Mouse (Mus musculus) cerebellum, postnatal 10 days (tissue): ENCODE measurements around the gene Tenm4.

Experiments
- DNase-seq, 2 experiments: peaks; one replicate each; pipeline ENCODE4 v3.0.0; 2021; ENCODE audit warnings: mixed read lengths in 2 of 2

The Tenm4 gene

DNA sequence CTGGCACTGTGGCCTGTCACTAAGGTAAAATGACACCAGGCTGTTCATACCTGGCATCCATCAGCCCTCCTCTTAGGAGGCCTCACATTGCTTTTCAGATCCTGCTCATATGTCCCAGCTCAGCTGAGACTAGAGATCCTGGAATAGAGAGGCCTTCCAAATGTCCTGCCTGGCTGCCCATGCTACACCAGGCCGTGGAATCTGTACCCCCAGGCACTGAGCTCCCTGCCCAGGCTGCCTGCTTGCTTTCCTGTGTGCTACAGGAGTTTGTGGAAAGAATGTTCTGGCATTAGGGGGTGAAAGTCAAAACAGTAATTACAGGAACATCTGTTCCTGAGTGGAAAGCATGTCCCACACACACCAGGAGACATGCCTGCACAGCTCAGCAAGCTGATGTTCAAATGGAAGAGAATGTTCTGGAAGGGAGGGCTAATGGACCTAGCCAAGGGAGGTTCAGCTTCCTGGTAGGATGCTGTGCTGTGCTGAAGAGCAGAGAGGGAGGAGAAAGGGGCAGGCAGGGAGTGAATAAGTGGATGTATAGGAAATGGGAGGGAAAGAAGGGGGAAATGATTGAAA lies 313.0 kb downstream of the Tenm4 start:
- peak; percentile 28 to 31 for DNase-seq

DNA sequence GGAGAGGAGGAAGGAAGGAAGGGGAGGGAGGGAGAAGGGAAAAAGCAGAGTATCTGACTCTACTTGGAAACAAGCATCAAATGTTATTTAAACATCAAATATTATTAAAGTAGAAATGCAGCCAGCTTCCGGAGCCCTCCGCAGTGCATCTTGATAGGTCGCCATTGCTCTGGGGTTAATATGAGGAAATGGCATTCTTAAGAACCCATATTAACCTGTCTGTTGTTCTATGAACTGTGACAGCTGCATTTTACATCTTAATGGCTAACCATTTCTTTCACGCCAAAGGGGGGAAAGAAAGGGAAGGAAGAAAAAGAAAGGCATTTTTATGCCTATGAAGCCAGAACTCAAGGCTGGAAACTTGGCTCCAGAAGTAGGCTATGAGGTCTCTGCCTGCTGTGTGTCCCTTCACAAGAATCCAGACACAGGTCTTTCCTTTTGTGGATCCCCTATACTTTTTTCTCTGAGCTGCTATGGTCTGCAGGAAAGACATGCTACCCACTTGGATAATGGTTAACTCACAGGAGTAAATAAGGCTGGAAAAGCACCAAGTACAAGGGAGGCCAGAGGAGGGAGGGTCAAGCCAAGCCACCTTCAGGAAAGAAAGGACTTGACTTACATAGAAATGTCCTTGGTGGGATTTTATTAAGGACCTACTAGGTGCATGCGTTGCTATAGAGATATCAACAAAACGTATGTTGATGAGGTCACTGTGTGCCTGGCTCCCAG lies 318.5 kb downstream of the Tenm4 start:
- DNase-seq = no peak

DNA sequence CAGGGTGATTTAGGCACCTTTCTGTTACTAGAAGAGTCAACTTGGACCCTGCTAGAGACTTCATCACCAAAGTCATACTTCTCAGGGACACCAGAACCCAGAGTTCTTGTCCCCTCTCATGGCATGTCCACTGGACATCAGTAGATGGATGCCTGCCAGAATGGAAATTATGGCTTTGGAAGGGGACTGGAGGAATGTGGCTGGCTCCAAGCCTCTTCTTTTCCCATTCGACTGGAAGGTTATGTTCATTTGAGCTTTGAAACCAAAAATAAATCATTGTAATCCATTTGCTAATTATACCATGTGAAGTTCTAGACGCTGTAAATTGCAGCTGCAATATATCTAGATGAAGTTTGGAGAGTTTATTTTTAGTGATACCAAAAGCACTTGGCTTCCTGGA lies 320.9 kb downstream of the Tenm4 start:
- no peak for DNase-seq

DNA sequence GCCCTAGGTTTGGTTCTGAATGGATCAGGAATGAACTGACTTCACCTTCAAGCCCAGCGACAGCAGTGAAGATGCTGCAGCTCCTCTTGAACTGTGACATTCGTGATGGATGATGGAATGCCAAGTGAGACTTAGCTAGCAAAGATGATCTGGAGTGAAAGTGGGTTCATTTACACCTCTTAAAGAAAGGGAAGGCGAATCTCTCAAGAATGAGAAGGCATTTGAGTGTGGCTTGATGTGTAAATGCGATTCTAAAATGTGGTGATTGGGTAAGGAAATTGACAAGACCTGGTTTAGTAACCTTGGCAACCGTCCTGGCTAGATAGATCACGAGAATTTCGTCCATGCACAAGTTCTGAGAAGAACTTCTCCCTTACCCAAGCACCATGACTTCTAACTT lies 321.6 kb downstream of the Tenm4 start:
- DNase-seq = no peak

DNA sequence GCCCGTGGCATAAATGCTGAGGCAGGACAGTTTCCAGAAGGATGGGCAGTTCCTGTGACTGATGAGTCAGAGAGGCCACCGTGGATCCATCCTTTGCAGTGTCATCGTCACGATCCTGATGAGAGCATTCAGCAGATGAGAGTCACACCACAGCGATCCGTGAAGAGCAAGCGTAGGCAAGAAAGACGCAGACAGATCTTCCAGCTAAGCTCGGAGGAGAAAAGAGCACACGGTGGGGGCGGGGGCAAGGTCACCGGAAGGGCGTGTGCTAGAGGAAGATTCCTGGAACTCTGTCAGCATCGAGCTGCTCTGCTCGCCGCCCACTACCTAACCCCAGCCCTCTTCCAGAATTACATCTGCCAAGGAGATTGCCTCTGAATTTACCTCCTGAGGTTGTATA lies 323.0 kb downstream of the Tenm4 start:
- DNase-seq = no peak

DNA sequence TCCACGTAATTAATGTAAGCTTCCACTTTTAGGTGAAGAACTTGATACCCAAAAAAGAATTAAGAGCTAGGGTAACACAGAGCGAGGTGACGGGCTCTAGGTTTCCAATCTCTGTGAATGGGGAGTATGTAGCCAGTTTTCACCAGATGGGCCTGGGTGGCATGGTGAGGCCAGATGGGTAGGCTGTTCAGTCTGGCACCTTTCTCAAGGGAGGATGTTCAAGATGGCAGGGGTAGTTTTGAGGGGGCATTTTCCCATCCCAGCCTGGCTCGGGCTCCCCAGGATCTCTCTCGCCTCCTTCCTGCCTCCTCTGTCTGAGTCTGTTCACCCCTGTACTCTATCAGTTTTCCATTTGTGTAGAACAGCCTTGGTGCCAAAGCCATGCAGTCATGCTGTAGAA lies 329.1 kb downstream of the Tenm4 start:
- peak; percentile 47 to 63 for DNase-seq

DNA sequence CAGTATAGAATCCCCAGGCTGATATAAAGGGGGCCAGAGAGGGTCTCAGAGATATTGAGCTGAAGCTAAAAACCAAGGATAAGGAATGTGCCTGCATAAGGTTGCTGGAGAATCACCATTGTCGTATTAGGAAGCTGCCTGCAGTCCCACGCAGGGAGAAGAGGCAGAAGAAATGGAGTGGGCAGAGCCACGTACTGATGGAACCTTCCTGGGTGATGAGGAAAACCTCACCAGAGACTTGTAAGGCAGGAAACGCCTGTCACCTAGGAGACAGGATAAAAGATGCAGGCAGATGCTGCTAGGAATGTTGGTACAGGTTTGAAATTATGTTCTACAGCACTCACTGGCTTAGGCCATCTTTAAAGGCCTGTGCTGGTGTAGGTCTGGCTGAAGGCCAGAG lies 329.8 kb downstream of the Tenm4 start:
- DNase-seq = no peak

DNA sequence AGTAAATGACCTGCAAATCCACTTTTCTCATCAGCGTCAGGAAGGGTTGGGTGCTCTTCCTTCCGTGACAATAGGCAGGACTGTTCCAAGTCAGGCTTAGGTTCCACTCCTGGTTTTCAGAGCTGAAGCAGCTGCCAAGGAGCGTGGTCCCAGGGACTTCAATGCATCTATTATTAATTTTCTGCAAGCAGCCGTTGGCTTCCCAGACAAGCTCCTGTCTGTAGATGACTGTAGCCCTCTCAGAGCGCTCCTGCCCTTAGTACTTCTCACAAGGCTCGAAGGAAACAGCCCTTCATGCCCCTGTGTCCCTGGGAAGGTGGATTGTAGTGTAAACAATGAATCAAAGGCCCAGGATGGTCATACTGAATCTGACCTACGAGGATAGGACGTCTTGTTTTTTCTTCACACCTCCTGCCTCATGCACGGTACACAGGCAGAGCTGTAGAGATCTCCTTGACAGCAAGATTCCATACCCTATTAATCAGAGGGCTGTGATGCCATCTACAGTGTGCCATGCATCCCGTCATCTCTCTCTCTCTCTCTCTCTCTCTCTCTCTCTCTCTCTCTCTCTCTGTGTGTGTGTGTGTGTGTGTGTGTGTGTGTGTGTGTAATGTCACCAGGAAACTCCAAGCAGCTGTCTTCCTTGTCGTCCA lies 331.4 kb downstream of the Tenm4 start:
- no peak for DNase-seq

DNA sequence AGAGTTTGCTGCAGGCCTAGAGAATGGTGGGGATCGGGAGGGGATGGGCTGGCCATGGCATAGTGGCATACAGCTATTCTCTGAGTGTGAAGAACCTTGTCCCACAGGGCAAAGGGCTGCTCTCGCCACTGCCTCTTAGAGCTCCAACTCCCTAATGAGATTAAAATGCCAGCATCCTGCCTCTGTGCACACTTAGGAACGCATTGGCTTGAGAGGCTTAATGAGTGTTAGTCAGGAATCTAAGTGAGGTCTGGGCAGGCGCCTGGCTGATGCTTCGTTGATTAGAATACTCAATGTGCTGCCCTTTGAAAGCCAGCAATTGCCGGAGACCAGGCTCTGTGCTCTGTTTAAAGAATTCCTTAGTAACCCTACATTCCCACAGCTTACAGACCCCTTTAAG lies 334.5 kb downstream of the Tenm4 start:
- DNase-seq = no peak

DNA sequence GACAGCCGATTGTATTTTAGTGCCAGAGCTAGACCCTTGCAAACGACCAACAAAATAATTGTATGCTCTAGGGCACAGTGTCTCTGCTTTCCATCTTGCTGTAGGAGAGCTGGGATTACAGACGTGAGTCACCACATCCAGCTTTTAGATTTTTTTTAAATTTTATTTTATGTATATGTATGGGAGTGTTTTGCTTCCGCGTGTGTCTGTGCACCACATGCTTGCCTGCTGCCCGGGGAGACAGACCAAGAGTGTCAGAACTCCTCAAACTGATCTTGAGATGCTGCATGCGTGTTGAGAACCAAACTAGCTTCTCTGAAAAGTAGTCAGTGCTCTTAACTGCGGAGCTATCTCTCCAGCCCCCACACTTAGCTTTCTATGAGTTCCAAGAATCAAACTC lies 336.0 kb downstream of the Tenm4 start:
- no peak for DNase-seq

DNA sequence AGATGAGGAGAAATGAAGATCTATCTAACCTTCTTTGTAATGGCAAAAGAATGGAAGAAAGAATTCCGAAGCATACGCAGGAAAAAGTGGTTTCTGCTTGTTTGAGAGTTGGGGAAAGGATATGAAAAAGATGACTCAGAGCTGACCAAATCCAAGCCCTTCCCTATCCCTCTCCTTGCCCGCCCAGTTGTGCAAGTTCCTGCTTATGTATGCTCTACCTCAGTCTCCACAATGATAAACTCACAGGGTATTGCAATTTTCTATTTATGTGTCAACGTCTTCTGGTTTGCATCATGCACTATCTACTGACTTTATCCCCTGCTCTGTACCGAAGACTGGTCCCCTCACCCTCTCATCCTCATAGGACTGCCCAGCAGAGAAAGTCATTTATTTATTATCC lies 339.4 kb downstream of the Tenm4 start:
- DNase-seq = no peak

DNA sequence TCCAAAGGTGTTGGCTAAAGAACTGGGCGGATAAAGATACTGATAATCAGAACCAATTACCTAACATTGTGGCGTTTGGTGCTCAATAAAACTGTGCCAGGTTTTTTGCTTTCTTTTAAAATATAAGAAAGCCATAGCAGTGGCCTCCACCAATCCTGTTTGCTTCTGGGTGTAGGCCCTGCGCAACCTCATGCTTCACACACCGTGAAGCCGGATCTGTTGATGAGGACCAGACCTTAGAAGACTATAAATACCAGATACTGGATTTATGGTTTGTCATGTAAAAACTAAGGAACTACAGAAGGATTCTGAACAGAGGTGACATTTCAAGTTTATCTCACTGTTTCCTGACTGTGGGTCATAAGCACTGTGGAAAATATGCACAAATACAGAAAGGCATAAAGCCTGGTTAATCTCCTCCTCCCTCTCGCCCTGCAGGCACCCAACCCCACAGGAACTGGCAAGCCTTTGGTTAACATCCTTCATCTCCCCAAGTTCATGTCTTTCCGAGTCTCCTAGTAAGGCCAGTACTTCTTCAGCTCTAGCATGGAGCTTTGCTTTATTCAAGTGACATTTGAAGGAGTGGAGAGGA lies 340.1 kb downstream of the Tenm4 start:
- DNase-seq = no peak

DNA sequence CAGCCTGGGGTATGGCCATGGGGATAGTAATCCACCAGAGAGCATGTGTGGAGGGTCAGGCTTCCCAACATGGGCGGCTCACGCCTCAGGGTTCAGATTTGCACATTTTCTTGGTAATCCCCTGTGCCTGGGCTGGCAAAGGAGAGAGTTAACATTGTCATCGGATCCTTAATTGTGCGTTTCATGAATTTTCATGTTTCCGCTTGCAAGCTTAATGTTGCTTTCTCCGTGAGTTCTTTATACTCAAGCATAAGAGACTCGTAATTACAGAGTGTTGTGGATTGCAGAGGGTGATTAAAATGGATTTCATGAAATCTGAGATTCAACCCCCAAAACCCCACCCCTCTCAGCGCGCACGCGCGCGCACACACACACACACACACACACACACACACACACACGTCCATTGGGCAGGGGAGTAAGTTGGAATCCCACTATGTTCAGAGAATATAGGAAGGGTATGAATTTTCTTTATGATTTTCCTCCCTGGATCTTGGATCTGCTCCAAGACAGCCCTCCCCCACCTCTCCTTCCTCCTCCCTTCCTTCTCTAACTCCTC lies 341.0 kb downstream of the Tenm4 start:
- DNase-seq = no peak

DNA sequence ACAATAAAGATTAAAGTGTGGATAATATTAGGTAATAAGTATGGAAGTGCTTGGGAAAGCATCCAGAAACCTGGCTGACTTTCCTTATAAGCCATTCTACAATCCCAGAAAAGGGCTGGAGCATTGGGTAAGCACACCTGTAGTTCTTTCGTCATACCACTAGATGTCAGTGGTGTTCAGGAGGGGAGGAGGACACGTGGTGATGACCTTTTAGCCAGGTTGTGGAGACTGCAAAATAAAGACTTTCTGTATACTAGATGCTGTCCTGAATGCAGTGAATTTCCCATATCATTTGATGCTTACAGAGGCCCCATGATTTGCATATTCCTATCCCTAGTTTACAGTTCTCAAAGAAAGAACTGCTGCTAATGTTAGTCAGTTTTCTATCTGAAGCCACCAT lies 348.2 kb downstream of the Tenm4 start:
- peak; percentile 57 to 72 for DNase-seq

DNA sequence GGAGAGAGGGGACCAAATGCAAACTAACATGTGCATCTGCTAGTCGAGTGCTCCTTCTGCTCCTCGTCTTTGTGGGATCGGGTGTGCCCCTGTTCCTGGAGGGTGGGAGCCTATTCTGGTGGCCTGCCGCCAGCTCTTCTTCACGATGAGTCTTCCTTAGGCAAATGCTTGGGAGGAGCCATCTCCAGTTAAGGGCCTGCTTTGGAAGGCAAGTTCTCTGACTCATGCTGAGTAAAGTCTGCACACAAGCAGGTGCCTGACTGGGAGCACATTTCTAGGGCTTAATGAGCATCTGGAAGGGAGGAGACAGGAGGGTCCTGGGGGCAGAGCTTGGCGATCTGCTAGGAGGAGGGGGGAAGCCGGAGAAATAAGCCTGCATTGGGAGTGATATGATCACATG lies 350.9 kb downstream of the Tenm4 start:
- peak; percentile 32 to 56 for DNase-seq

DNA sequence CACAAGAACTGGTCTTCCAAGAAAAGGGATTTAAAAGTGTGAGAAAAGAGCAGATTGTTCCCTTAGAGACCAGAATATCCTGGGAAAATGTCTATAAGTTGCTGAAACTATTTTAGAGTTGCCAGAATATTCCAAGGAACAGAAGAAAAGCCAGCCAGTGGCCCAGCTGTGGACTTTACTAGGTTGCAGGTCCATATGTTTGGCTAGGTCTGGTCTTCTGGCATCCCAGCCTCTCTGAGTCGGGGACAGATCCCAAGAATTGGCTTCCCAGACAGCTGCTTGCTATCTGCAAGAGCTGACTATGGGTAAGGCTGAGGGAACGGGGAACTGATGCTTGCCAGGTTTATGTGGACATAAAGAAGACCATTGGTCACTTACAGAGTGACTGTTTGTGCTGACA lies 352.6 kb downstream of the Tenm4 start:
- DNase-seq = no peak

DNA sequence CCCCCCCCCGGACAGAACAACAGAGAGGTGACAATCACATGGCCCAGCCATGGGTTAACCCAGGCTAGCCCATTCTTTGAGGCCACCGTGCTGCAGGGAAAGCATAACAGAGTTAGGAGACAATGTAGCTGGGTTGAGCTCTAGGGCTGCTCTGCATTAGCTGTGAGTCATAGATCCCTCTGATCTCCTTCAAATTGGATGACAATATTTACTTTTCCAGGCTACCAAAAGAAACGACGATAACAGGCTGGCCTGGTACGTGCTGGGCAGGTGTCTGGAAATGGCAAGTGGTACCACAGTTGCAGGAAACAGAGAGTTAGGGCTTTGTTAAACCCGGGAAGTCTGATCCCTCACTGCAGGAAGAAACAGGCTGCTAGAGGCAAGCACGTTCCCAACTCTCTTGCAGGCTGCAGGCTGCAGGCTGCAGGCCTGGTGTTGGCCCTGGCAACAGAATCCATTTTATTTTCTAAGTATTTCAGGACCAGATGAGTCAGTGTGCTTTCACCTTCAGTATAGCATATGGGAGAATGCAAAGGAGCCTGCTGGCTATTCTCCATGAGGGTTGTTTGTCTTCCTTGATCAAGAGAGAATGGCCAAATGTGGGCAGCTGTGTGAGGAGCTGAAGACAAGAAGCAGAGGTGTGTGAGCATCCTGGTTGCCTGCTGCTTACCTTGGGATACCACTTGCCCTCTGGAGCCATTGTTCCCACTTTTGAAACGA lies 353.6 kb downstream of the Tenm4 start:
- DNase-seq = no peak

DNA sequence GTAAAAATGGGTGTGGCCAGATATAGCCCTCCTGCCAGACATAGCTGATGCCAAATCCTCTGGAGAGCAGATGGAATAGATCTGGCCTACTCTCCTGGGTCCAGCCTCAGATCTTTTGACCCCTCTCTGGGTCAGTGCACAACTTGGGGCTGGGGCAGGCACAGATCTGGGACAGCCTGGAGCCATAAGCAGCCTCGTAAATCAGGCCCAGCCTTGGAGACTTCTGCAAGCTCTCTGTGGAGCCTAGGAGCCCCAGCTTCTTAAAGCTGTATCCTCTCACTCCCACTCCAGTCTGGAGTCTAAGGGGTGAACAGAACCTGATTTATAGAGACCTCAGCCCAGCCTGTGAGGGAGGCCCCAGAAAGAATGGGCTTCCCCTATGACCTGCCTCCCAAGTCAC lies 354.3 kb downstream of the Tenm4 start:
- DNase-seq = no peak

DNA sequence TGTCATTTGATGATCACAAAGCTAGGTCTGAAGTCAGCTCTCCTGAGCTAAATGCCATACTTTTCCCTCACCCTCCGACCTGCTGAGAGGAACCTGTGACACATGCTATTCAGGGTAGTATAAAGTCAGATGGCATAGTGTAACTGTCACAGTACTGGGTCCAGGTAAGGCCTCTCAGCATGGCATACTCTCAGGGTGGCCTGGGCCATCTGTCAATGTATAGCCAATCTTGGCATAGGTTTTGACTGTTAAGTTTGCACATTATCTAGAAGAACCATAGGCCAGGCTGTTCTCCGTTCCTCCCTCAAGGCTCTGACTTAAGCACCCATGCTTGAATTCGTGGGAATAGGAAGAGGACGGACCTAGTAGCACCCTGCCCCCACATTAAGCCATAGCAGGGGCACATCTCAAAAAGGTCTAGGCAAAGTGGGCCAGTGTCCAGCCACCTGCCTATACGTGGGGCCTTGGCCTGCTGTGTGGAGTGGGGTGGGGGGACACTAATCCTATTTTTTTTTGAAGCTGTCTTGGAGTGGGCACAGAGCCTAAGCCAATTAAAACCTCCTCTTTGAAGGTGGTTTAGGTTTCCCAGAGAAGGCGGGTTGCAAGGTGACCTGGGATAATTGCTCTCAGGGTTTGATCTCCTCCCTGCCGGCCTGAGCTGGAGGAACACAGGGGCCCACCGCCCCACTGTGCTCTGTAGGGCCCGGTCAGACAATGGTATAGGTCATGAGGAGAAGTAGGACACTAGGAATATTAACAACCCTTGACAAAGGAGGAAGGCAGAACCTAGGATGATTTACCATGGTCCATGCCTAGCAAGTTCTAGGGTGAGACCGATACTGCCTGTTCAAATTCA lies 359.8 kb downstream of the Tenm4 start:
- peak in 1 of 2 experiments; percentile 30 for DNase-seq

DNA sequence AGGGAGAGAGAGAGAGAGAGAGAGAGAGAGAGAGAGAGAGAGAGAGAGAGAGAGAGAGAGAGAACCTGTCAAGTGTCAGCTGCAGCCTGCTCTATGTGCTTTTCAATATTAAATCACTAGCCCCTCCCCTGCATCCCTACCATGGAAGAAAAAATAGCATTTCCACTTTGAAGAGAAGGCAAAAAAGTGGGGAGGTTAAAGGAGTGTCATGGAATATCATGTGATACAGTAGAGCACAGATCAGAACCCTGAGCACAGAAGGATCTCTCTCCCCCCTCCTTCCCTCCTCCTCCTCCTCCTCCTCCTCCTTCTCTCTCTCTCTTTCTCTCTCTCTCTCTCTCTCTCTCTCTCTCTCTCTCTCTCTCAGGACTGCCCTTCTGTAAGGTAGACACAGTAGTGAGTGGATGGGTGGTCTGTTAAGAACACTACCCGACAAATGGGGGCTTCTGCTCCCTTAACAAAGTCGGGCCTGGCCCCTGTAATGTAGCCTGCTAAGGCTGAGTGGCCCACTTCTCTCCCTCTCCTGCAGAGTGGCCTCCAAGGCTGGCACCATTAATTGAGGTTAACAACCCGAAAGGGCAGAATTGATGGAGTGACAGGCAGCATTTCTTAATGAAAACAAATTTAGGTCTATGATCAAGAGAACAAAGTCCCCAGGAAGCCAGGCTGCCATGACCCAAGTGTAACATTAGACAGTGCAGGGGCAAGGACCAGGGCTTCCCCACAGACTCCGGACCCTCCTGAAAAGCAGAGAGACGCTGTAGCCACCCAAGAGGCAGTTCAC lies 361.1 kb downstream of the Tenm4 start:
- no peak for DNase-seq

DNA sequence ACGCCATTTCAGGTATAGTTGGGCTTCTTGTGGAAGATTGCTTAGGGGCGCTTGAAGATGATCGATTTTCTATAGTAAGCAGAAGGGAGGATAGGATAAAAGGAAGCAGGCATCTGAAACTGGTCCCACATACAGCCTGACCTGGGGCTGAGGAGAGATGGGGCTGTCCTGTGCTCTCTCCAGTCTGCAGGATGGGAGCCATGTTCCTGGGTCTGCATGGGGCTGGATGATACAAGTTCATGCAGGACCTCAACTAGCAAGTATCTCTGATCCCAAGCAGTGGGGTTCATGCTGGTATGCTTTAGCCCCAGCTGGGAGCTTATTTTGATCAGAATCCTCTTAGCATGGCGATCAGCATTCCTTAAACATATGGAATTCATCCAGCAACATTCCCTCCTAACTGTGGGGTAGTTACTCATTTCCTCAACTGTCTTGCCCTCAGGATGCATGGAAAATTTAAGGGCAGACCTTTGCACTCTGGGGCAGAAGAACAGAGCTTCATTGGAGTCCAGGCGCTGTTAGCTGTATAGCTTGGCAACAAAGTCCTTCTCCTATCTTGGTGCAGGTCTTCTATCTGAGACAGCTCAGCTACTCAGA lies 361.9 kb downstream of the Tenm4 start:
- no peak for DNase-seq
